Mouse (Mus musculus) cerebellum, postnatal 25 days (tissue): ENCODE measurements around the gene Slc16a1.
"Not testable (repeated sequence)": the region's sequence is repeated elsewhere in the genome, so short reads cannot be mapped to it uniquely, and the experiment has no call there.

Experiments
- DNase-seq, 2 experiments: peaks; one replicate each; pipeline ENCODE4 v3.0.0; 2021; ENCODE audit warnings: mixed read lengths in 2 of 2

The Slc16a1 gene

GRCm38 (mm10) chr3:104675258-104675851 lies 36.9 kb downstream of the Slc16a1 start:
- DNase-seq, result peak; percentile 86 to 91

DNA sequence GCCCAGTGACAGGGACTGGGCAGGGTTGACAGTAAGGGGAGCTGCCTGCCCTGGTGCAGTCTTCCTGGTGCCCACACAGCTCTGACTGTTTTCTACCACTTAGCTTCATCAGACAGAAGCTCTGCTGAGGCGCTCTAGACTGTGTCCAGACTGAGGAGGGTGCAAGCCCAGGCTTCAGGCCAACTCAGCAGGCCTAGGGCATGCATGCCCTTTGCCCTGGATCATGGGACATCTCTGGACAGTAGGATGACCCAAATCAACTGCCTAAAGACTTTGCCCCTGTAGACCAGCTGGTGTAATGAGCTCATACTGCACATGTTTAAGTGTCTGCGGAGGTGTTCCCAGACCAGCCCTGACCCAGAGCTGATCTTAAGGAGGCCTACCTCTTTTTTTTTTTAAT lies 39.3 kb downstream of the Slc16a1 start:
- no peak for DNase-seq

DNA sequence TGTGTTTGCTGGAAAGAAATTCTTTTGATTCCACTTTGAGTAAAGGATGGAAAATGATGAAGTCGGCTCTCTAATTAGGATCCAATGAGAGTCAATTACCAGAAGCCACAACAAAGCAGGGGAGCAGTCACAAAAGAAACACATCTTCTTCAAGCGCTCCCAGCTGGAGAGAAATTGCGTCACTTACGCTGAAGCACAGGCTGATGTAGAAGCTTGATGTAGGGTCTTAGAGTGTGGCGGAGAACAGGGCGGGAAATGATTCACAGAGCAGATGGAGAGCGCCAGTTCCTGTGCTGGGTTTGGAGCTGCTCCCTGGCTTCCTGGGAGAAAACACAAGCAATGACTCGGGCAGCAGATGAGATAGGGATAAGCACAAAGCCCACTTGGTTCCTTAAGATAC lies 40.4 kb downstream of the Slc16a1 start:
- DNase-seq, result no peak

GRCm38 (mm10) chr3:104682671-104683504 lies 44.4 kb downstream of the Slc16a1 start:
- peak; percentile 68 to 76 for DNase-seq

GRCm38 (mm10) chr3:104700751-104701335 lies 62.4 kb downstream of the Slc16a1 start:
- DNase-seq, result peak; percentile 58 to 80

DNA sequence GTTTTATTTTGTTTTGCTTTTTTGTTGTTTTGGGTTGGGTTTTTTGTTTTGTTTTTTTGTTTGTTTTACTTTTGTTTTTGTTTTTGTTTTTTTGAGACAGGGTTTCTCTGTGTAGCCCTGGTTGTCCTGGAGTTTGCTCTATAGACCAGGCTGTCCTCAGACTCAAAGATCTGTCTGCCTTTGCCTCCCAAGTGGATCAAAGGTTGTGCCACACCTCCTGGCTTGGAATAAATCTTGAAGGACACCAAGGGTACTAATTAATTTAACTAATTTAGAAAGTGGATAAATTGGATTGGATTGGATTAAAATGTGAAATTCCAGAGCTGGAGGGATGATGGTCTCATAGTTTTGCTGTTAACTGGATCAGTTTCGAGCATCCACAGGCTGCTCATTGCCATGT lies 63.3 kb downstream of the Slc16a1 start:
- no peak for DNase-seq

DNA sequence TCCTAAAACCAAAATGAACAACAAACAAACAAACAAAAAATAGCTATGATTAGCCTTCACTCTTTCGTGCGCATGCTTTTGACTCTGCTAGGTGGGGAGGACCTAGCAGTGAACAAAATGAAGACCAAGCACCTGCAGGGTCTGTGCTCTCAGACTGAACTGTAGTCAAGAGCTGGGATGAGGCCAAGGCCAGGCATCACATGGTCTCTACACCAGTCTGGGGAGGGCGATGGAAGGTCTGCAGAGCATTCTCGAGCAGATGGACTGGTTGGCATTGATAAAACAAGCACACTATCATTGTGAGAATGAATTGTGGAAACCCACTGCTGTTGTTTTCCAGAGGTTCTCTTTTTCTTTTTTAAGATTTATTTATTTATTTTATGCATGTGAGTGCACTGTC lies 65.5 kb downstream of the Slc16a1 start:
- no peak for DNase-seq

GRCm38 (mm10) chr3:104706446-104706845 lies 68.0 kb downstream of the Slc16a1 start:
- DNase-seq, result no peak

- DNase-seq, result not testable (repeated sequence)
Measured at GRCm38 (mm10) chr3:104706951-104707771, 68.7 kb downstream of the Slc16a1 start.

DNA sequence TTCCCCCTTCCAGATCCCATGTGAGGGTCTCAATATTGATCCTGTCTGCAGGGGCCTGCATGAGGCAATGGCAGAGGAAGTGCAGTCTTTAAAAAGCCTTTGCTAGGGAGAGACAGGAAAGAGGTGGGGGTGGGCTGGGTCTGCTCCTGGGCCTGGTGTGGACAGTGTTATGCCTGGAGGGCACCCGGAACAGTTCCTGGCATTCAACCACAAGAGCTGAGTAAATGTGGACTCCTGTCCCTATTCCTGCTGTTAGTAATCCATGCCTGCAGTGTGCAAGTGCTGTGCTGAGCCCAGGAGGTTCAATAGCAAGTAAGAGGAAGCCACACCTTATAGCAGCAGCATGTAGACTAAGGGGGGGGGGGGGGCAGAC lies 69.3 kb downstream of the Slc16a1 start:
- not testable (repeated sequence) for DNase-seq
